Mouse (Mus musculus): Measurements from ENCODE around the gene Yif1a. TPM values are rescaled to one million over a fixed set of nuclear protein-coding genes. Genes with fewer than 3 reads are reported as not detected.

Gene Yif1a
- total RNA-seq, 2 experiments from 2014 or later: 5.0 TPM; not detected in 1

- ATAC-seq (replicated peaks; ENCODE audit: low FRiP score, poor library complexity, severe bottlenecking): no peak
These were observed 29.3 kb upstream of the Yif1a start for GRCm38 (mm10) chr19:5058801-5059771.

GRCm38 (mm10) chr19:5060365-5061330 lies 27.7 kb upstream of the Yif1a start:
- no peak for ATAC-seq (replicated peaks; ENCODE audit: low FRiP score, poor library complexity, severe bottlenecking)

- no peak for ATAC-seq (replicated peaks; ENCODE audit: low FRiP score, poor library complexity, severe bottlenecking)
These were observed 26.3 kb upstream of the Yif1a start for GRCm38 (mm10) chr19:5062041-5062440.

- no peak for ATAC-seq (replicated peaks; ENCODE audit: low FRiP score, poor library complexity, severe bottlenecking)
These were observed 25.9 kb upstream of the Yif1a start for GRCm38 (mm10) chr19:5062446-5062845.

GRCm38 (mm10) chr19:5065104-5065503 lies 23.2 kb upstream of the Yif1a start:
- ATAC-seq (replicated peaks; ENCODE audit: low FRiP score, poor library complexity, severe bottlenecking): no peak

GRCm38 (mm10) chr19:5067040-5067799 lies 21.1 kb upstream of the Yif1a start:
- peak; percentile 64 for ATAC-seq (replicated peaks; ENCODE audit: low FRiP score, poor library complexity, severe bottlenecking)

GRCm38 (mm10) chr19:5067867-5068569 lies 20.3 kb upstream of the Yif1a start, which contains the start of gene Cd248:
Cd248 (plus strand) TSS chr19:5068078.
- no peak for ATAC-seq (replicated peaks; ENCODE audit: low FRiP score, poor library complexity, severe bottlenecking)

- no peak for ATAC-seq (replicated peaks; ENCODE audit: low FRiP score, poor library complexity, severe bottlenecking)
These were observed 19.6 kb upstream of the Yif1a start for GRCm38 (mm10) chr19:5068570-5069234.

- ATAC-seq (replicated peaks; ENCODE audit: low FRiP score, poor library complexity, severe bottlenecking): no peak
These were observed 18.9 kb upstream of the Yif1a start for GRCm38 (mm10) chr19:5069486-5069885.

- no peak for ATAC-seq (replicated peaks; ENCODE audit: low FRiP score, poor library complexity, severe bottlenecking)
These were observed 18.4 kb upstream of the Yif1a start for GRCm38 (mm10) chr19:5069978-5070377.

- ATAC-seq (replicated peaks; ENCODE audit: low FRiP score, poor library complexity, severe bottlenecking): no peak
These were observed 17.3 kb upstream of the Yif1a start for GRCm38 (mm10) chr19:5071077-5071476.

GRCm38 (mm10) chr19:5071545-5072369 lies 16.6 kb upstream of the Yif1a start:
- ATAC-seq (replicated peaks; ENCODE audit: low FRiP score, poor library complexity, severe bottlenecking): peak; percentile 82

GRCm38 (mm10) chr19:5072389-5073019 lies 15.8 kb upstream of the Yif1a start:
- no peak for ATAC-seq (replicated peaks; ENCODE audit: low FRiP score, poor library complexity, severe bottlenecking)

- no peak for ATAC-seq (replicated peaks; ENCODE audit: low FRiP score, poor library complexity, severe bottlenecking)
These were observed 15.3 kb upstream of the Yif1a start for GRCm38 (mm10) chr19:5073028-5073427.

GRCm38 (mm10) chr19:5073518-5073917 lies 14.8 kb upstream of the Yif1a start:
- no peak for ATAC-seq (replicated peaks; ENCODE audit: low FRiP score, poor library complexity, severe bottlenecking)

- no peak for ATAC-seq (replicated peaks; ENCODE audit: low FRiP score, poor library complexity, severe bottlenecking)
These were observed 9.1 kb upstream of the Yif1a start for GRCm38 (mm10) chr19:5079279-5079678.

GRCm38 (mm10) chr19:5082005-5082404 lies 6.3 kb upstream of the Yif1a start:
- no peak for ATAC-seq (replicated peaks; ENCODE audit: low FRiP score, poor library complexity, severe bottlenecking)
